Mouse (Mus musculus) midbrain, embryonic 16.5 days (tissue): ENCODE results near the gene Mfsd4a. TPM values are rescaled to one million over a fixed set of nuclear protein-coding genes. Genes with fewer than 3 reads are reported as not detected.

Experiments
- ATAC-seq: fragments of 200-750 bp; cut with Nextera tagmentation; 2 replicates; pipeline ENCODE4 v1.8.0; 2017; ENCODE audit warnings: moderate TSS enrichment
- H3K27ac ChIP-seq: fragments of 300-500 bp; sonication (generic); 2 replicates; pipeline ENCODE4 v1.5.1; 2014; ENCODE audit warnings: mild to moderate bottlenecking, low read length, mixed read lengths
- H3K27me3 ChIP-seq: fragments of 300-500 bp; sonication (generic); 2 replicates; pipeline ENCODE4 v1.6.1; 2014; ENCODE audit warnings: low read depth, low read length, mixed read lengths; ENCODE audit not compliant: control insufficient read depth, insufficient read depth
- H3K36me3 ChIP-seq: fragments of 300-500 bp; sonication (generic); 2 replicates; pipeline ENCODE4 v1.6.1; 2014; ENCODE audit warnings: mild to moderate bottlenecking, low read length, moderate library complexity, mixed read lengths; ENCODE audit not compliant: control insufficient read depth, insufficient read depth
- H3K4me1 ChIP-seq: fragments of 300-500 bp; sonication (generic); 2 replicates; pipeline ENCODE4 v1.6.1; 2014; ENCODE audit warnings: mild to moderate bottlenecking, low read length, mixed read lengths; ENCODE audit not compliant: control insufficient read depth, insufficient read depth
- H3K4me2 ChIP-seq: fragments of 300-500 bp; sonication (generic); 2 replicates; pipeline ENCODE4 v1.6.1; 2014; ENCODE audit warnings: mild to moderate bottlenecking, low read length, mixed read lengths
- H3K4me3 ChIP-seq: fragments of 300-500 bp; sonication (generic); 2 replicates; pipeline ENCODE4 v1.5.1; 2014; ENCODE audit warnings: low read depth, mild to moderate bottlenecking, low read length, moderate library complexity, mixed read lengths
- H3K9ac ChIP-seq: fragments of 300-500 bp; sonication (generic); 2 replicates; pipeline ENCODE4 v1.6.1; 2014; ENCODE audit warnings: low read depth, low read length, mixed read lengths
- H3K9me3 ChIP-seq: fragments of 300-500 bp; sonication (generic); replicated peaks from 2 replicates; pipeline ENCODE4 v1.6.1; 2014; ENCODE audit warnings: mild to moderate bottlenecking, low read length, mixed read lengths; ENCODE audit not compliant: control insufficient read depth, poor library complexity, severe bottlenecking
- WGBS: fragments of 180-500 bp; shearing (Covaris S2); extraction: QIAGEN DNeasy Blood & Tissue Kit; methylation state at CpG from one replicate; pipeline ENCODE4 v1.1.7; 2014; 5-methylcytosine and 5-hydroxymethylcytosine counted together
- polyA plus RNA-seq: library from polyadenylated mRNA; unstranded; fragments of >200 nt; fragmentation: Nextera tagmentation; extraction: Ambion mirVana; gene quantifications from 2 replicates; pipeline ENCODE4 v1.2.1, GENCODE M21; 2015

Gene Mfsd4a
- polyA plus RNA-seq, 1 experiment from 2014 or later = 7.7 TPM

DNA sequence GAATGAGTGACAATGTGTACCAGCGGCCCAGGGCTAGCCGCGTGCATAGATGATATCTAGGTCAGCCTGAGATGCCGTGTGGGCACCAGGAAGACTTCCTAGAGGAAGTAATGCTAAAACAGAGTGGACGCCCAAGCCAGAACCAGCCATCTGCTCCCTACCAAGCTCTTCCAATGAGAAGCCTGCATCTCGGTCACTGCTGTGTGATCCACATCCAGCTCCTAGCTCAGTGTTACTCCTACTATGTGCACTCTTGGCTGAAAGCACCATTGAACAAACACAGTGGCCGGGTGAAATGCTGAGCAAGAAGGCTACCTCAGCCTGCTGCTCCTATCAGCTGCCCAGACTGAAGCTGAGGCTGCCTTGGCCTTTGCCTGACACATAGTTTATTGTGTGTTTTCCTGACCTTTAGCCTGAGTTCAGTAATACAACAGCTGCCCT is 75.3 kb downstream of the Mfsd4a start:
- Histone ChIP-seq H3K4me1 (no peaks in the 10 kb centered on the region), H3K36me3 (no peaks in the 10 kb centered on the region), H3K4me3 (no peak overlapping the region), H3K27me3 (no peaks in the 10 kb centered on the region), H3K27ac (no peak overlapping the region), H3K4me2 (no peak overlapping the region), H3K9ac (no peak overlapping the region), H3K9me3 (no peaks in the 10 kb centered on the region)
- 90% methylated on average over 7 of the region's 7 CpGs for WGBS
- ATAC-seq = no peak

GRCm38 (mm10) chr1:131990083-131990760 is 77.6 kb downstream of the Mfsd4a start:
- Histone ChIP-seq H3K27me3 (no peaks in the 10 kb centered on the region), H3K27ac (no peak overlapping the region), H3K36me3 (no peaks in the 10 kb centered on the region), H3K4me1 (no peaks in the 10 kb centered on the region), H3K4me3 (no peak overlapping the region), H3K4me2 (no peak overlapping the region), H3K9ac (no peak overlapping the region), H3K9me3 (no peaks in the 10 kb centered on the region)
- 93% methylated on average over 9 of the region's 9 CpGs for WGBS
- ATAC-seq = no peak

DNA sequence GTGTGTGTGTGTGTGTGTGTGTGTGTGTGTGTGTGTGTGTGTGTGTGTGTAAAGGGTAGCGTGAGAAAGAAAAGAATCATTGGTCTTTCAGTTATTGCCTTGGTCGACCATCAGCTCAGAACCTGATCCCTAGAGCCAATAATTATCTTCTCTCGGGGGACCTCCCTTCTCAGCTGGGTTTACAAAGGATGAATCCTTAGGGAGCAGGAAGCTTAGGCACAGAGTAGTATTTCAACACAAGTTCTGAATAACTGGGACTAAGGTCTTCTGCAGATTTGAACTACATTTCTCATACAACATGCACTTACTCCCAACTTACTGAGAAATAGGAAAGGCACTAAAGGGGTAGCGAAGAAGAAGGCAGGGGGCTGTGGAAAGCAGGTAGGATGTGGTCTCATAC is 78.4 kb downstream of the Mfsd4a start:
- no peak overlapping the region for H3K4me3 ChIP-seq
- H3K4me2 ChIP-seq = no peak overlapping the region
- no peaks in the 10 kb centered on the region for H3K27me3 ChIP-seq
- 71% methylated on average over 4 of the region's 4 CpGs for WGBS
- no peaks in the 10 kb centered on the region for H3K4me1 ChIP-seq
- no peaks in the 10 kb centered on the region for H3K36me3 ChIP-seq
- H3K9ac ChIP-seq = no peak overlapping the region
- H3K27ac ChIP-seq = no peak overlapping the region
- no peaks in the 10 kb centered on the region for H3K9me3 ChIP-seq
- ATAC-seq = no peak

- H3K4me3 ChIP-seq = no peak overlapping the region
- no peaks in the 10 kb centered on the region for H3K36me3 ChIP-seq
- no peak overlapping the region for H3K9ac ChIP-seq
- H3K27ac ChIP-seq = no peak overlapping the region
- no peaks in the 10 kb centered on the region for H3K4me1 ChIP-seq
- WGBS = 56% methylated on average over 15 of the region's 15 CpGs
- no peaks in the 10 kb centered on the region for H3K27me3 ChIP-seq
- no peak for ATAC-seq
- no peaks in the 10 kb centered on the region for H3K9me3 ChIP-seq
- no peak overlapping the region for H3K4me2 ChIP-seq
These were observed 80.4 kb downstream of the Mfsd4a start for GRCm38 (mm10) chr1:131987432-131987831.

DNA sequence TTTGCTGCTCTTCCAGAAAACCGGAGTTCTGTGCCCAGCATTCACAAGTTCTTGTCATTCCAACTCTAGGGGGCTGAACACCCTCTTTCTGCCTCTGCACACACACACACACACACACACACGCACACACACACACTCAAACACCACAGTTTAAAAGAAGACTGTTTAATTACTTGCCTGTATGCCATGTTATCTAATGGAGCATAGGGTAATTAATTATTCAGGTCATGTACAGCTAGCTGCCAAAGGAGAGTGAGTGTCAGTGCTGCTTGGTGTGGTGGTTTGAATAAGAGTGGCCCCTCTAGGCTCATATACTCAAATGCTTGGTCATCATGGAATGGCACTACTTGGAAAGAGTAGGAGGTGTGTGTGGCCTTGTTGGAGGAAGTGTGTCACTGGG is 84.1 kb downstream of the Mfsd4a start:
- Histone ChIP-seq H3K4me2 (no peak overlapping the region), H3K27me3 (no peaks in the 10 kb centered on the region), H3K4me3 (no peak overlapping the region), H3K27ac (no peak overlapping the region), H3K9ac (no peak overlapping the region), H3K9me3 (no peaks in the 10 kb centered on the region), H3K36me3 (no peaks in the 10 kb centered on the region), H3K4me1 (no peaks in the 10 kb centered on the region)
- 85% methylated on average over 2 of the region's 2 CpGs for WGBS
- no peak for ATAC-seq

GRCm38 (mm10) chr1:131982907-131983306 is 85.0 kb downstream of the Mfsd4a start:
- H3K9ac ChIP-seq = no peak overlapping the region
- 17% methylated on average over 5 of the region's 5 CpGs for WGBS
- no peak overlapping the region for H3K4me2 ChIP-seq
- H3K4me3 ChIP-seq = no peak overlapping the region
- H3K4me1 ChIP-seq = no peaks in the 10 kb centered on the region
- peak; percentile 57; the same call in 1 of the 2 replicates for ATAC-seq
- no peaks in the 10 kb centered on the region for H3K36me3 ChIP-seq
- H3K27ac ChIP-seq = no peak overlapping the region
- H3K9me3 ChIP-seq = no peaks in the 10 kb centered on the region
- no peaks in the 10 kb centered on the region for H3K27me3 ChIP-seq

- Histone ChIP-seq H3K4me1 (no peaks in the 10 kb centered on the region), H3K9me3 (no peaks in the 10 kb centered on the region), H3K36me3 (no peaks in the 10 kb centered on the region), H3K9ac (no peak overlapping the region), H3K4me2 (no peak overlapping the region), H3K27me3 (no peaks in the 10 kb centered on the region; the same call in 1 of the 2 replicates), H3K4me3 (no peak overlapping the region), H3K27ac (no peak overlapping the region)
- 52% methylated on average over 12 of the region's 12 CpGs for WGBS
- peak; percentile 55 for ATAC-seq
These were observed 86.4 kb downstream of the Mfsd4a start for GRCm38 (mm10) chr1:131981378-131982013.

DNA sequence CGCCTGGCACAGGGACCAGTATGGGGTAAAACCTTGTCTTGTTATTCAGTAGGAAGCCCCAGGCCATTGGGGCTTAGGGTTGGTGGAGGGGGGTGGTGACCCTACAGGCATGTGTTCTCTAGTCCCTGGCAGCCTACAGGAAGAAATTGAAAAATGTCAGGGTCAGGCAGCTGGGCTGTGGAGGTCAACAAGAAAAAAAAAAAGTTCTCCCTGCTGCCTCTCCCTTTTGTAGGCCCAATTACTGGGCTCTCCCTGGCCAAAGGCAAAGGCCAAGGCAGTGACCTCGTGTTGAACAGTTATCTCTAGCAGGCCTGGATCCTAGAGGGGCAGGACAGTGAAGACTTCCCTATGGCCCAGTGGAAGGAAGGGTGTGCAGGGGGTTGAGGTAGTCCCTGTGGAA is 87.4 kb downstream of the Mfsd4a start:
- no peaks in the 10 kb centered on the region for H3K9me3 ChIP-seq
- H3K4me3 ChIP-seq = no peak overlapping the region
- H3K4me2 ChIP-seq = no peak overlapping the region
- ATAC-seq = no peak
- H3K4me1 ChIP-seq = no peaks in the 10 kb centered on the region
- WGBS = 29% methylated on average over 2 of the region's 2 CpGs
- H3K27me3 ChIP-seq = no peaks in the 10 kb centered on the region; the same call in 1 of the 2 replicates
- no peak overlapping the region for H3K27ac ChIP-seq
- no peak overlapping the region for H3K9ac ChIP-seq
- no peaks in the 10 kb centered on the region for H3K36me3 ChIP-seq

- H3K36me3 ChIP-seq = no peaks in the 10 kb centered on the region
- WGBS = 91% methylated on average over 5 of the region's 5 CpGs
- H3K9ac ChIP-seq = no peak overlapping the region
- H3K27ac ChIP-seq = no peak overlapping the region
- H3K4me1 ChIP-seq = peaks cover 13% of the 10 kb centered on the region
- no peak overlapping the region for H3K4me3 ChIP-seq
- no peak for ATAC-seq
- no peaks in the 10 kb centered on the region for H3K9me3 ChIP-seq
- no peaks in the 10 kb centered on the region; the same call in 1 of the 2 replicates for H3K27me3 ChIP-seq
- H3K4me2 ChIP-seq = no peak overlapping the region
These were observed 91.0 kb downstream of the Mfsd4a start for GRCm38 (mm10) chr1:131976886-131977285.
